Mouse (Mus musculus) forebrain, embryonic 15.5 days (tissue): ENCODE measurements around the gene Pacsin3. TPM values are rescaled to one million over a fixed set of nuclear protein-coding genes. Genes with fewer than 3 reads are reported as not detected.
"Not testable (repeated sequence)": the region's sequence is repeated elsewhere in the genome, so short reads cannot be mapped to it uniquely, and the experiment has no call there.

ENCODE experiments used
- ATAC-seq: fragments of 200-750 bp; cut with Nextera tagmentation; replicated peaks from 2 replicates; pipeline ENCODE4 v1.8.0; 2017; ENCODE audit warnings: mild to moderate bottlenecking, moderate TSS enrichment, moderate library complexity
- H3K27ac ChIP-seq: fragments of 300-500 bp; sonication (generic); replicated peaks from 2 replicates; pipeline ENCODE4 v1.5.1; 2015; ENCODE audit warnings: mild to moderate bottlenecking, inconsistent platforms
- H3K27me3 ChIP-seq: fragments of 300-500 bp; sonication (generic); 2 replicates; pipeline ENCODE4 v1.6.1; 2015; ENCODE audit warnings: inconsistent platforms
- H3K36me3 ChIP-seq: fragments of 300-500 bp; sonication (generic); 2 replicates; pipeline ENCODE4 v1.6.1; 2015; ENCODE audit warnings: mild to moderate bottlenecking, inconsistent platforms
- H3K4me1 ChIP-seq: fragments of 300-500 bp; sonication (generic); 2 replicates; pipeline ENCODE4 v1.6.1; 2015; ENCODE audit warnings: inconsistent platforms
- H3K4me2 ChIP-seq: fragments of 300-500 bp; sonication (generic); replicated peaks from 2 replicates; pipeline ENCODE4 v1.6.1; 2015; ENCODE audit warnings: mild to moderate bottlenecking, inconsistent platforms
- H3K4me3 ChIP-seq: fragments of 300-500 bp; sonication (generic); 2 replicates; pipeline ENCODE4 v1.5.1; 2015; ENCODE audit warnings: mild to moderate bottlenecking, inconsistent platforms
- H3K9ac ChIP-seq: fragments of 300-500 bp; sonication (generic); replicated peaks from 2 replicates; pipeline ENCODE4 v1.6.1; 2015; ENCODE audit warnings: mild to moderate bottlenecking, inconsistent platforms
- H3K9me3 ChIP-seq: fragments of 300-500 bp; sonication (generic); 2 replicates; pipeline ENCODE4 v1.6.1; 2016; ENCODE audit warnings: inconsistent platforms
- WGBS: fragments of 180-500 bp; shearing (Covaris S2); methylation state at CpG from one replicate; pipeline ENCODE4 v1.1.7; 2015; ENCODE audit warnings: mixed read lengths; 5-methylcytosine and 5-hydroxymethylcytosine counted together
- polyA plus RNA-seq: library from polyadenylated mRNA; unstranded; fragments of >200 nt; fragmentation: Nextera tagmentation; extraction: Ambion mirVana; gene quantifications from 2 replicates; pipeline ENCODE4 v1.2.1, GENCODE M21; 2015

Gene Pacsin3
- polyA plus RNA-seq: 19.8 and 22.9 TPM in 2 replicates

GRCm38 (mm10) chr2:91255661-91256150 is at the start of gene Pacsin3:
Pacsin3 (plus strand) TSS chr2:91255954.
- Histone ChIP-seq H3K27ac (peak within 1 kb of the TSS; percentile 54; the same call in 1 of the 2 replicates), H3K27me3 (peaks cover 23% of the 10 kb centered on the region; the same call in 1 of the 2 replicates)

GRCm38 (mm10) chr2:91206254-91206775 is 49.4 kb upstream of the Pacsin3 start:
- Histone ChIP-seq H3K9me3 (no peaks in the 10 kb centered on the region), H3K27me3 (no peaks in the 10 kb centered on the region), H3K27ac (no peak overlapping the region), H3K9ac (no peak overlapping the region), H3K4me3 (no peak overlapping the region), H3K4me2 (no peak overlapping the region), H3K4me1 (peaks cover 30% of the 10 kb centered on the region), H3K36me3 (peaks cover 62% of the 10 kb centered on the region)
- no peak for ATAC-seq
- WGBS: 92% methylated on average over 9 of the region's 9 CpGs

More at GRCm38 (mm10) chr2:91255661-91256150, at the start of gene Pacsin3:
- Histone ChIP-seq H3K4me3 (peak within 1 kb of the TSS; percentile 70), H3K36me3 (no peaks in the 10 kb centered on the region), H3K9ac (peak within 1 kb of the TSS; percentile 68), H3K9me3 (no peaks in the 10 kb centered on the region), H3K4me1 (peaks cover 36% of the 10 kb centered on the region), H3K4me2 (peak within 1 kb of the TSS; percentile 100)
- ATAC-seq: peak; percentile 21; the same call in 1 of the 2 replicates
- under 1% methylated on average over 27 of the region's 27 CpGs for WGBS

DNA sequence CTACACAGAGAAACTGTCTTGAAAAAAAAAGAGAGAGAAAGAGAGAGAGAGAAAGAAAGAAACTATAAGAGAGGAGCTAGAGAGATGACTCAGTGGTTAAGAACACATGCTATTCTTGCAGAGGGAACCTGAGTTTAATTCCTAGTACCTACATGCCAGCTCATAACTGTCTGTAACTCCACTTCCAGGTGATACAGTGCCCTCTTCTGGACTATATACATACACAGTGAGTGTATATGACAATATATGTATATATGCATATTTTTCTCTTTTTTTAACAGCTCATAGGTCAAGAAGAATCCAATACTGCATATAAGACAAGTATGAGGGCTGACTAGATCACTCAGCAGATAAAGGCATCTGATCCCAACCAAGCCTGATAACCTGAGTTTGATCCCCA is 42.4 kb upstream of the Pacsin3 start:
- 0 out of 2 replicates have a peak, but pooled peaks cover 5% of the 10 kb centered on the region for H3K4me1 ChIP-seq
- no peaks in the 10 kb centered on the region for H3K9me3 ChIP-seq
- H3K27me3 ChIP-seq: no peaks in the 10 kb centered on the region
- no peak overlapping the region for H3K27ac ChIP-seq
- peaks cover 66% of the 10 kb centered on the region for H3K36me3 ChIP-seq
- no peak overlapping the region for H3K4me3 ChIP-seq
- ATAC-seq: no peak
- no peak overlapping the region for H3K4me2 ChIP-seq
- H3K9ac ChIP-seq: no peak overlapping the region

DNA sequence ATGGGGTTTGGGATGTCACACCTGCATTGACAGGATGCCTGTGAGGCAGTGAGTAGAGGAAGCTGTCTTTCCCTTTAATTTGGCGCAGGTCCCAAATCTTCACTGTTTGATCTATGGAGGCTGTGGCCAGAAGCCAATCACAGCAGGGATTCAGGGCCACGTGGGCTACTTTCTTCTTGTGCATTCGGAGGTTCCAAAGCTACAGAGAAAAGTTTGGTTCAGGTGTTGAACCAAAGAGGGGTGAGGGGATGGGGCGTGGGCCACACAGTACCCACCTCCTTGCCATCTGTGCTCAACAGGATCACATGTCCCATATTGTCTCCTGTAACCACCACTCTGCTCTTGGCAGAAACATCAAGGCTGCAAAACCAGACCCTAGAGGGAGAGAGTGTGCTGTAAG is 38.7 kb upstream of the Pacsin3 start:
- Histone ChIP-seq H3K9ac (no peak overlapping the region), H3K4me2 (no peak overlapping the region), H3K36me3 (peaks cover 32% of the 10 kb centered on the region), H3K4me3 (no peak overlapping the region), H3K27me3 (no peaks in the 10 kb centered on the region), H3K9me3 (no peaks in the 10 kb centered on the region), H3K4me1 (0 out of 2 replicates have a peak, but pooled peaks cover 5% of the 10 kb centered on the region), H3K27ac (no peak overlapping the region)
- no peak for ATAC-seq
- 38% methylated on average over 4 of the region's 4 CpGs for WGBS

DNA sequence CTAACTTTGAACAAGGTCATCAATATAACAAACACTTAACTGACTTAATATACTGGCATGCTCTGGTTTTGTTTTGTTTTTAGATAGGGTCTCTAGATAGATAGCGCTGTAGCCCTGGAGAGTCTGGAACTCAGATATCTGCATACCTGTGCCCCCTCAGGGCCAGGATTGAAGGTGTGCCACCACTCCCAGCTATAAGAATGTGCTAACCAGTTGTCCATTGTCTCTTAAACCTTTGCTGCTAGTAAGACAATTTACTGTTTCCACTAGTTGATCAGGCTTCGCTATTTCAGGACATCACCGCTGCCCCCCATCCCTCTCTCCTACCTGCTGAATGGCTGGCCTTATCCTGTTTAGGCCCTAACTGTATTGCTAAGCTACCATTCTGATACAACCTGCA is 35.3 kb upstream of the Pacsin3 start:
- Histone ChIP-seq H3K9ac (no peak overlapping the region), H3K4me3 (no peak overlapping the region), H3K4me1 (0 out of 2 replicates have a peak, but pooled peaks cover 5% of the 10 kb centered on the region), H3K4me2 (no peak overlapping the region), H3K27ac (no peak overlapping the region), H3K27me3 (no peaks in the 10 kb centered on the region), H3K36me3 (peaks cover 7% of the 10 kb centered on the region; the same call in 1 of the 2 replicates), H3K9me3 (no peaks in the 10 kb centered on the region)
- WGBS: 98% methylated on average over 3 of the region's 3 CpGs
- no peak for ATAC-seq

DNA sequence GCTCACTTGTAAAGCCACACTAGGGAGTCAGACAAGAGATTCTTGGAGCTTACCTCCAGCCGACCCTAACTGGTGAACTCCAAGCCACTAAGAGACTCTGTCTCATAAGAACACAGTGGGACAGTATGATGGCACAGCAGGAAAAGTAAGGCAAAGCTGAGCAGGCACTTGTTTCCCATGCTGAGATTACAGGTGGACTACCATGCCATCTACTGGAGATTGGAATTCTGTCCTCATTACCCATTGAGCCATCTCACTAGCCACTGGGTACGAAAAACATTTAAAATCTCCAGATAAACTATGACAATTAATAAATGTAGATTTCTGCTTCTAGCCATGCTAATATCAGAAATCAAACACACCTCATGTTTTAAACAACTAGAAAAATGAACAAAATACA is 32.1 kb upstream of the Pacsin3 start:
- no peaks in the 10 kb centered on the region for H3K36me3 ChIP-seq
- WGBS: 78% methylated on average over 2 of the region's 2 CpGs
- H3K27me3 ChIP-seq: no peaks in the 10 kb centered on the region
- no peaks in the 10 kb centered on the region for H3K9me3 ChIP-seq
- no peak overlapping the region for H3K4me3 ChIP-seq
- H3K27ac ChIP-seq: no peak overlapping the region
- no peaks in the 10 kb centered on the region for H3K4me1 ChIP-seq
- no peak overlapping the region for H3K9ac ChIP-seq
- no peak for ATAC-seq
- no peak overlapping the region for H3K4me2 ChIP-seq

GRCm38 (mm10) chr2:91229735-91230134 is 26.0 kb upstream of the Pacsin3 start:
- whole genome bisulfite sequencing: 84% methylated on average over 2 of the region's 2 CpGs
- Histone ChIP-seq H3K4me1 (no peaks in the 10 kb centered on the region), H3K4me3 (no peak overlapping the region), H3K4me2 (no peak overlapping the region), H3K36me3 (peaks cover 4% of the 10 kb centered on the region; the same call in 1 of the 2 replicates), H3K9ac (no peak overlapping the region), H3K27me3 (no peaks in the 10 kb centered on the region), H3K9me3 (no peaks in the 10 kb centered on the region), H3K27ac (no peak overlapping the region)
- no peak for ATAC-seq

GRCm38 (mm10) chr2:91236601-91237510 is 18.9 kb upstream of the Pacsin3 start, which contains the start of gene Ddb2:
Ddb2 (minus strand) TSS chr2:91236982.
- Histone ChIP-seq H3K36me3 (peaks cover 4% of the 10 kb centered on the region; the same call in 1 of the 2 replicates), H3K4me3 (peak within 1 kb of the TSS; percentile 52), H3K9me3 (no peaks in the 10 kb centered on the region), H3K27me3 (no peaks in the 10 kb centered on the region), H3K4me1 (peaks cover 11% of the 10 kb centered on the region), H3K27ac (peak within 1 kb of the TSS; percentile 93), H3K4me2 (peak within 1 kb of the TSS; percentile 76), H3K9ac (peak within 1 kb of the TSS; percentile 61)
- ATAC-seq: peak; percentile 99
- under 1% methylated on average over 48 of the region's 48 CpGs for WGBS

DNA sequence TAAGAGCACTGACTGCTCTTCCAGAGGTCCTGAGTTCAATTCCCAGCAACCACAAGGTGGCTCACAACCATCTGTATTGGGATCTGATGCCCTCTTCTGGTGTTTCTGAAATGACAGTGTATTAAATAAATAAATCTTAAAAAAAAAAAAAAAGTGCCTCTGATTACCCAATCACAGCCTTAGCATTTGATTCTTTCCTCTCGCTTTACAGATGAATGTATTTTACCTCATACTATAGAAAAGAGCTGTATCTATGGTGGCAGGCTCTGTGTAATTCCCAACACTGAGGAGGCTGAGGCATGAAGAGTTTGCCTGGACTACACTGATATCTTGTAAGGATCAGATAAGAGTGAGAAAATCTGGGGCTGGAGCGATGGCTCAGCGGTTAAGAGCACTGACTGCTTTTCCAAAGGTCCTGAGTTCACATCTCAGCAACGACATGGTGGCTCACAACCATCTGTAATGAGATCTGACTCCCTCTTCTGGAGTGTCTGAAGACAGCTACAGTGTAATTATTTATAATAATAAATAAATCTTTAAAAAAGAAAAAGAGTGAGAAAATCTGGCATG is 18.2 kb upstream of the Pacsin3 start:
- H3K4me3 ChIP-seq: peak overlapping the region; percentile 52
- peak overlapping the region; percentile 93 for H3K27ac ChIP-seq
- not testable (repeated sequence) for H3K27me3 ChIP-seq, H3K36me3 ChIP-seq, H3K9me3 ChIP-seq
- peak overlapping the region; percentile 61 for H3K9ac ChIP-seq
- H3K4me1 ChIP-seq: peaks cover 11% of the 10 kb centered on the region
- WGBS: 18% methylated on average over 4 of the region's 4 CpGs
- ATAC-seq: peak; percentile 58
- H3K4me2 ChIP-seq: peak overlapping the region; percentile 76

GRCm38 (mm10) chr2:91242547-91242946 is 13.2 kb upstream of the Pacsin3 start:
- Histone ChIP-seq H3K27ac (no peak overlapping the region), H3K36me3 (no peaks in the 10 kb centered on the region), H3K9ac (no peak overlapping the region), H3K4me2 (no peak overlapping the region), H3K4me1 (peaks cover 4% of the 10 kb centered on the region), H3K27me3 (no peaks in the 10 kb centered on the region), H3K4me3 (no peak overlapping the region), H3K9me3 (no peaks in the 10 kb centered on the region)
- WGBS: 82% methylated on average over 5 of the region's 5 CpGs
- no peak for ATAC-seq

GRCm38 (mm10) chr2:91243416-91243815 is 12.3 kb upstream of the Pacsin3 start:
- no peaks in the 10 kb centered on the region; the same call in 1 of the 2 replicates for H3K4me1 ChIP-seq
- no peak overlapping the region for H3K4me3 ChIP-seq
- no peak overlapping the region for H3K27ac ChIP-seq
- no peak for ATAC-seq
- H3K4me2 ChIP-seq: no peak overlapping the region
- no peaks in the 10 kb centered on the region for H3K27me3 ChIP-seq
- no peaks in the 10 kb centered on the region for H3K9me3 ChIP-seq
- H3K36me3 ChIP-seq: no peaks in the 10 kb centered on the region
- WGBS: 49% methylated on average over 3 of the region's 3 CpGs
- no peak overlapping the region for H3K9ac ChIP-seq
